Mouse (Mus musculus) liver, embryonic 14.5 days (tissue): ENCODE data around the gene Qpctl. TPM values are rescaled to one million over a fixed set of nuclear protein-coding genes. Genes with fewer than 3 reads are reported as not detected.

ENCODE experiments used
- ATAC-seq: fragments of 200-750 bp; cut with Nextera tagmentation; 2 replicates; pipeline ENCODE4 v1.8.0; 2017; ENCODE audit warnings: moderate number of reproducible peaks, mild to moderate bottlenecking, moderate library complexity; ENCODE audit not compliant: insufficient read depth
- DNase-seq, 3 experiments: peaks; one replicate each; pipeline ENCODE4 v3.0.0-alpha.2; 2012 to 2013; ENCODE audit warnings: low read depth in 3 of 3, low spot score in 3 of 3
- H3K27ac ChIP-seq: fragments of 300-500 bp; sonication (generic); 2 replicates; pipeline ENCODE4 v1.5.1; 2014; ENCODE audit warnings: moderate library complexity, mild to moderate bottlenecking, control low read depth, inconsistent platforms
- H3K27me3 ChIP-seq: fragments of 300-500 bp; sonication (generic); 2 replicates; pipeline ENCODE4 v1.6.1; 2014; ENCODE audit warnings: mild to moderate bottlenecking, low read length, moderate library complexity; ENCODE audit not compliant: control insufficient read depth, insufficient read depth
- H3K36me3 ChIP-seq: fragments of 300-500 bp; sonication (generic); replicated peaks from 2 replicates; pipeline ENCODE4 v1.6.1; 2014; ENCODE audit warnings: low read depth; ENCODE audit not compliant: control insufficient read depth, insufficient read depth
- H3K4me1 ChIP-seq, 2 experiments: fragments of 200-500 bp in 1 of 2; fragments of 300-500 bp in 1 of 2; sonication (generic) in 1 of 2; replicated peaks; 2 replicates each; pipeline ENCODE4 v1.6.1; 2012 to 2014; ENCODE audit warnings: antibody characterized with exemption in 1 of 2, inconsistent platforms in 1 of 2, low read length in 1 of 2; ENCODE audit not compliant: control insufficient read depth in 2 of 2, insufficient read depth in 2 of 2
- H3K4me2 ChIP-seq: fragments of 300-500 bp; sonication (generic); 2 replicates; pipeline ENCODE4 v1.6.1; 2014; ENCODE audit warnings: low read depth, mild to moderate bottlenecking, control low read depth, moderate library complexity
- H3K4me3 ChIP-seq, 2 experiments: fragments of 200-500 bp in 1 of 2; fragments of 300-500 bp in 1 of 2; sonication (generic) in 1 of 2; 2 replicates each; pipeline ENCODE4 v1.5.1; 2012 to 2014; ENCODE audit warnings: low read depth in 2 of 2, low read length in 2 of 2, mild to moderate bottlenecking in 2 of 2, control low read depth in 1 of 2, inconsistent platforms in 1 of 2, moderate library complexity in 1 of 2; ENCODE audit not compliant: insufficient read depth in 1 of 2
- H3K9ac ChIP-seq: fragments of 300-500 bp; sonication (generic); replicated peaks from 2 replicates; pipeline ENCODE4 v1.6.1; 2014; ENCODE audit warnings: mild to moderate bottlenecking, control low read depth, moderate library complexity
- H3K9me3 ChIP-seq: fragments of 300-500 bp; sonication (generic); 2 replicates; pipeline ENCODE4 v1.6.1; 2016; ENCODE audit warnings: low read length, mixed read lengths; ENCODE audit not compliant: control insufficient read depth
- CTCF ChIP-seq: IDR thresholded peaks from 2 replicates; pipeline ENCODE4 v1.5.1; 2016; ENCODE audit warnings: antibody characterized with exemption, low read depth, control low read depth
- EP300 ChIP-seq: IDR thresholded peaks from 2 replicates; pipeline ENCODE4 v1.6.1; 2016; ENCODE audit warnings: antibody characterized with exemption, low read depth
- WGBS: fragments of 180-500 bp; shearing (Covaris S2); extraction: QIAGEN DNeasy Blood & Tissue Kit; methylation state at CpG from one replicate; pipeline ENCODE4 v1.1.7; 2014; ENCODE audit not compliant: insufficient replicate concordance; 5-methylcytosine and 5-hydroxymethylcytosine counted together
- polyA plus RNA-seq, 2 experiments: library from polyadenylated mRNA; depleted of rRNA in 1 of 2; stranded (reverse) in 1 of 2; unstranded in 1 of 2; fragments of >200 nt; fragmentation: Nextera tagmentation in 1 of 2; extraction: Ambion mirVana in 1 of 2; gene quantifications; 2 replicates each; pipeline versions ENCODE4 v1.2.1 to v1.2.3; 2012 to 2014

Qpctl gene
- polyA plus RNA-seq, 2 experiments, result 2.2 to 2.3 TPM

DNA sequence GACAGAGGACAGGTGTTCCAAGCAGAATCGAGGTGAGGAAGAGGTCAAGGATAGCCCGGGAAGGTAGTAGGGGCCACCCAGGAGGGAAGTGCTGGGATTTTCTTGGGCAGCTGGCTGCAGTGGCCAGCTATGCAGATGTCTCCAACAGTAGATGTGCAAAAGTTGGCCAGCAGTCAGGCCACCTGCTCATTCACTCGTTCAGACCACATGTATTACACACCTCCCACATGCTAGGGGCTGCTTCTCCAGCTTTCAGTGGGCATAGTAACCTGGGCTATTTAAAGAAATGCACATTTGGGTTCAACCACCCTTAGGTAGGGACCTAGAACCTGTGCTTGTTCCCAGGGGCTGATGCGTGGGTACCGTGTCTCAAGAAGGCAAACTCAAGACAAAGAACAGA, 21.3 kb downstream of the Qpctl start:
- no peak overlapping the region for H3K9ac ChIP-seq
- 83% methylated on average over 5 of the region's 5 CpGs for WGBS
- H3K9me3 ChIP-seq, result no peaks in the 10 kb centered on the region
- no peak overlapping the region for H3K4me3 ChIP-seq
- no peaks in the 10 kb centered on the region for H3K27me3 ChIP-seq
- H3K27ac ChIP-seq, result no peak overlapping the region
- DNase-seq (no peak), ATAC-seq (no peak)
- H3K36me3 ChIP-seq, result no peaks in the 10 kb centered on the region
- TF ChIP-seq CTCF, result no peak
- no peak for TF ChIP-seq EP300
- peaks cover 0 to 10% of the 10 kb centered on the region in 2 experiments; a peak in 2 of 4 replicates for H3K4me1 ChIP-seq
- no peak overlapping the region for H3K4me2 ChIP-seq

DNA sequence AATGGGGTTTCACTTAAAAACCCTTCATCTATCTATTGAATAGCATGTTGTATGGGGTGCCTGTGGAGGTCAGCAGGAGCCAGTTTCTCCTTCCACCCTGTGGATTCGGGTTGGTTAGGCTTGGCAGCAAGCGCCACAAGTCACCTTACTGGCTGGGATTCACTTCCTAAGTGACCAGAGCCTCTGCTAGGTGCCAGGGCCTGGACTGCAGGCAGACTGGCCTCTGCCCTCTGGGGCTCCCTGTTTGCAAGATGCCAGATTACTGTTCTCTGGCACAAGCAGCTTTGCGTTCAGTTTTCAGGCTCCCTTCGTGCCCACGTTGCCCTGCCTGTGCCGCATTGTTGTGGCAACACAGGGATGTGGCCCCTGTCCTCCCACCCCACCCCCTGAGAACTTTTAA, 24.4 kb downstream of the Qpctl start:
- Histone ChIP-seq H3K4me3 (no peak overlapping the region), H3K4me2 (no peak overlapping the region), H3K4me1 (peaks cover 11 to 14% of the 10 kb centered on the region in 2 experiments), H3K9ac (no peak overlapping the region), H3K27me3 (no peaks in the 10 kb centered on the region), H3K27ac (no peak overlapping the region), H3K9me3 (no peaks in the 10 kb centered on the region), H3K36me3 (no peaks in the 10 kb centered on the region)
- no peak for ATAC-seq
- no peak for DNase-seq
- TF ChIP-seq EP300, result no peak
- TF ChIP-seq CTCF, result no peak
- 77% methylated on average over 6 of the region's 6 CpGs for WGBS

DNA sequence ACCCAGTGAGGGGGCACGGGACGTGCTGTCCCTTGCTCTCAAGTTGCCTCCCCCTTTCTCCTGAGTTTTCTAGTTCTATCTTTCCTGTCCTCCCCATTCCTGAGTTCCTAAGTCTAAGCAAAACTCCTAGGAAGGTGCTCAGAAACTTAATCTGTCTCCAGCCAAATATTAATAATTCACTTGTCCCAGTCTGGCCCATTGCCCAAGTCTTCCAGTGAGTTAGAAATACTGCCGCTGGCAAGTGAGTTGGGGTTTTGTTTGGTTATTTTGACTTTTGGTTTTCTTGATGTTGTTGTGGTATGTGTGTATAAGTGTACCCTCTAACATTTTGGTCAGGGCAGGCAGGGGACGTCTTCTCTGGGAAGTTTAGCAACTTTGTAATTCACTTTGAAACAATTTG, 27.4 kb downstream of the Qpctl start:
- TF ChIP-seq CTCF, result no peak
- no peak for TF ChIP-seq EP300
- H3K27me3 ChIP-seq, result peaks cover 7% of the 10 kb centered on the region
- H3K27ac ChIP-seq, result no peak overlapping the region
- H3K4me3 ChIP-seq, result no peak overlapping the region
- ATAC-seq, result no peak
- no peak overlapping the region for H3K9ac ChIP-seq
- peaks cover 11 to 18% of the 10 kb centered on the region in 2 experiments for H3K4me1 ChIP-seq
- no peaks in the 10 kb centered on the region for H3K36me3 ChIP-seq
- 78% methylated on average over 4 of the region's 4 CpGs for WGBS
- no peak overlapping the region for H3K4me2 ChIP-seq
- no peak for DNase-seq
- peaks cover 4% of the 10 kb centered on the region for H3K9me3 ChIP-seq

DNA sequence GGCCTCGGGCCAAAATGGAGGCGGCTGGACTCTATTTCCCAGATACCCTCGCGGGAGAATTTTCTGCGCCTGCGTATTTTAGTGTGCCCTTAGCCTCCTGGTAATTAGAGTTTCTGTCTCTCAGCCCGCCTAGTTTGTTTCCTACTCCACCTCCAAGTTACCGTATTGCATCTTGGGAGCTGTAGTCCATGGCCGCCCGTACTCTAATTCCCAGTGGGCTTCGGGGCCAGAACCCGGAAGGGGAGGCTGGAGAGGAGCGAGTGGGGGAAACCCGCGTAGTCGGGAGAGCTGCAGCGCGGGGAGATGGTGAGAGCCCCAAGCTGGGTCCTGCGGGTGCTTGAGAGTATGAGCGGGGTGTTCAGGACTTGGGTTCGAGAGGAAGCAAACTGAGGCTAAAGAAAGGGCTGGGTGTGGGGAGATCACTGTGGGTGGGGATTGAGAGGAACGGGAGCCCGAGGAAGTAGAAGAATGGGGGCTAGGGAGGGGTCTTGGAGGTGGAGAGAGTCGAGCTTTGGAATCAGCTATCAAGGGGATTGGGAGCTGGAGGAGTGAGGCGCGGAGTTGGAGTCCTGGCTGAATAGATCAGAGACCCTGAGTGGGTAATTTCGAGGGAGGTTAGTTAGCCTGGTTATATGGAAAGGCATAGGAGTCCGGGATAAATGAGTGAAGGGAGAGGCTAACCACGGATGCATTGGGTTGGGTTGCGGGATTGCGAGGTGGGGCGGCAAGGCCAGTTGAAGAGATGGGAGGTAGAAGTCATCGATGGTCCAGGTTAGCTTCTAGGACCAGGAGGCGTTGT, 29.3 kb downstream of the Qpctl start, which contains the start of gene Fbxo46:
Gene Fbxo46 (plus strand): TSS at position 229 of the 799 bp plus-strand sequence.
- WGBS, result 1% methylated on average over 34 of the region's 34 CpGs
- DNase-seq (peak; percentile 92 to 95 (median 94)), ATAC-seq (peak; percentile 95)
- TF ChIP-seq EP300, result no peak
- no peak for TF ChIP-seq CTCF
- no peak within 1 kb of the TSS; the same call in 1 of the 2 replicates for H3K27ac ChIP-seq
- H3K36me3 ChIP-seq, result no peaks in the 10 kb centered on the region
- H3K4me2 ChIP-seq, result peak within 1 kb of the TSS; percentile 94
- H3K4me3 ChIP-seq, result peak within 1 kb of the TSS; percentile 88 to 91
- peak within 1 kb of the TSS; percentile 76 for H3K9ac ChIP-seq
- H3K9me3 ChIP-seq, result peaks cover 4% of the 10 kb centered on the region
- peaks cover 7% of the 10 kb centered on the region for H3K27me3 ChIP-seq
- H3K4me1 ChIP-seq, result peaks cover 11 to 18% of the 10 kb centered on the region in 2 experiments

DNA sequence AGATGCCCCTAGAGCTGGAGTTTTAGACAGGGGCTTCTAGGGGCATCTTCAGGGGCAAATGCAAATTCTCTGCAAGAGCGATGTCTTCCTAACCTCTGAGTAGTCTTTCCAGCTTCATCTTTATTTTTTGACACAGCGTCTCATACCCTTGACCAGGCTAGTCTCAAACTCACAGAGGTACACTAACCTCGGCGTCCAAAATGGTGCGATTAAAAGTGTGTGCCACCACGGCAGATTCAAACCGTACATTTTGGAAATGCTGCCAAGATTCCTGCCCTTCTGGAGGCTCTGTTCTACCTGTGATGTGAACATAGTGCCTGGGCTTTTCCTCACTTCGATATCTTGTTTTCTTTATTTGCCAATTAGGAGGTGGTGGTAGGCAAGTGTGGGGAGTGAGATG, 30.0 kb downstream of the Qpctl start:
- Histone ChIP-seq H3K9ac (no peak overlapping the region), H3K36me3 (no peaks in the 10 kb centered on the region), H3K4me3 (peak overlapping the region; percentile 88 to 91; a peak in 2 of 4 replicates), H3K4me1 (peaks cover 11 to 18% of the 10 kb centered on the region in 2 experiments), H3K27ac (no peak overlapping the region), H3K27me3 (peaks cover 7% of the 10 kb centered on the region), H3K4me2 (peak overlapping the region; percentile 94), H3K9me3 (peaks cover 4% of the 10 kb centered on the region)
- WGBS, result 86% methylated on average over 8 of the region's 8 CpGs
- TF ChIP-seq CTCF (no peak), EP300 (no peak)
- no peak for DNase-seq
- ATAC-seq, result peak; percentile 3; the same call in 1 of the 2 replicates
